Mouse (Mus musculus): ENCODE measurements at regions not wholly inside any gene's neighbourhood (a gene's known extent, or its start where the extent isn't known, plus 50 kb on each side); places are given as distances from the start of the nearest gene placed in this dataset.

DNA sequence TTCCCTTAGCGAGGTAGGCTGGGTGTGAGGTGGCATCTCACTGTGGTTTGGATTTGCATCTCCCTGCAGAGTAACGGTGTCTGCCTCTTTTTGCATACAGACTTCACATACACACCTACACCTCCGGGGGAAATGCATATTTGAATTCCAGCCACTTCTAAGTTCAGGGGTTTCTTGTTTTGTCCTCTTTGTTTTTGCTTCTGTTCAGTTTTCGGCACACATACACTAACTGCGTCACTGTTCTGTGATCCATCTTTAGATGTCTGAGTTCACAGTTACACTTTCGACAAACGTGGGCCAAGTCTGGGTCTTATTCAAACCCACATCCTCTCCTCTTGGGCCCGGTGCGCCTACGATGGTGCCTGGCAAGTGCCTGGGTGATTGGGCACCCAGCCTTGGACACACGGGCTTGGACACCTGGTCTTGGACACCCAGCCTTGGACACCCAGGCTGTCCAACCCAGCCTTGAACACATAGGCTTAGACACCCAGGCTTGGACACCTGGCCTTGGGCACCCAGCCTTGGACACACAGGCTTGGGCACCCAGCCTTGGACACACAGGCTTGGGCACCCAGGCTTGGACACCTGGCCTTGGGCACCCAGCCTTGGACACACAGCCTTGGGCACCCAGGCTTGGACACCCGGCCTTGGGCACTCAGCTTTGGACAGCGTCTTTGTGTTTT, 51.2 kb upstream of the Smndc1 start:
- TF ChIP-seq EP300 (IDR thresholded peaks at IDR 0.05; ENCODE audit: insufficient read depth, low read depth, low read length) = 0 out of 2 replicates have a peak, but pooled peaks have one; percentile 16
- TF ChIP-seq CTCF (IDR thresholded peaks at IDR 0.05; ENCODE audit: low read depth, low read length) = no peak
- TF ChIP-seq POLR2A (IDR thresholded peaks at IDR 0.05; ENCODE audit: insufficient read depth, low read length) = no peak

DNA sequence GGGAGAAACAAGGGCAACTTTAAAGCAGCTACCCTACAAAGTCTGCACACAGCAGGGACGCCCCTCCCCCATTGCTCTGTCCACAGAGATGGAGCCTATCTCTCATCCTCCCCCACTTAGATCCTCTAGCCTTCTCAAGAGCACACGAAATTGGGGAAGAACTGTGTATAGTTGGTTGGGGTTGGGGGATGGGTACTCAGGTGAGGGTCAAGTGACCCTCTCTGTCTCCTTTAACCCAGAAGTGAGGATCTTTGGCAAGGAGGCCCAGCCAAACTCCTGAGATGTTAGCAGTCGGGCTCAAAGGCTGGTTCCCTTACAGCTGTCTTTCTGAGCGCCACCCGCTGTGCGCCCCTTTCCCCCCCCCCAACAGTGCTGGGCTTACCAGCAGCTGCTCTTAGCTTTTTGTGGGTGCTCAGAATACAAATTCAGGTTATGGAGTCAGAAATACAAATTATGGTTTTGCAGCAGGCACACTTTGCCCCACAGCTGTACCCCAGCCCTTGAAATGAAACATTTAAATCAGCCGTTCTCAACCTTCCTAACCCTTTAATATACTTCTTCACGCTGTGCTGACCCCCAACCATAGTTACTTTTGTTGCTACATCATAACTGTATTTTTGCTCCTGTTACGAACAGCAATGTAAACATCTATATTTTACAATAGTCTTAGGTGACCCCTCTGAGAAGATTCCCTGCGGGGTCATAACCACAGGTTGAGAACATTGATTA, 50.1 kb upstream of the Smndc1 start:
- H3K9me3 ChIP-seq (replicated peaks; ENCODE audit: control insufficient read depth, insufficient read depth, low read length, poor library complexity, severe bottlenecking) = no peaks in the 10 kb centered on the region
- H3K36me3 ChIP-seq (ENCODE audit: control insufficient read depth, insufficient read depth, low read length, poor library complexity, severe bottlenecking) = no peaks in the 10 kb centered on the region
- H3K4me3 ChIP-seq (ENCODE audit: low read depth, low read length) = no peak overlapping the region
- H3K27me3 ChIP-seq (ENCODE audit: control insufficient read depth, insufficient read depth, low read length, poor library complexity, severe bottlenecking) = no peaks in the 10 kb centered on the region
- H3K9ac ChIP-seq (ENCODE audit: low read depth, poor library complexity, severe bottlenecking) = no peak overlapping the region
- H3K27ac ChIP-seq (ENCODE audit: insufficient read depth, low read length) = 0 out of 2 replicates have a peak overlapping the region, but pooled peaks have one; percentile 2
- no peak for TF ChIP-seq CTCF (IDR thresholded peaks at IDR 0.05; ENCODE audit: low read depth, low read length)
- TF ChIP-seq EP300 (IDR thresholded peaks at IDR 0.05; ENCODE audit: insufficient read depth, low read depth, low read length) = 0 out of 2 replicates have a peak, but pooled peaks have one; percentile 5
- peaks cover 22% of the 10 kb centered on the region for H3K4me1 ChIP-seq (ENCODE audit: control insufficient read depth, insufficient read depth, low read length)

More for the DNA sequence above, 51.2 kb upstream of the Smndc1 start:
- Histone ChIP-seq H3K4me3 (ENCODE audit: low read depth, low read length) (no peak overlapping the region), H3K9me3 (replicated peaks; ENCODE audit: control insufficient read depth, insufficient read depth, low read length, poor library complexity, severe bottlenecking) (no peaks in the 10 kb centered on the region), H3K9ac (ENCODE audit: low read depth, poor library complexity, severe bottlenecking) (no peak overlapping the region), H3K4me1 (ENCODE audit: control insufficient read depth, insufficient read depth, low read length) (peaks cover 27% of the 10 kb centered on the region), H3K36me3 (ENCODE audit: control insufficient read depth, insufficient read depth, low read length, poor library complexity, severe bottlenecking) (no peaks in the 10 kb centered on the region), H3K27ac (ENCODE audit: insufficient read depth, low read length) (peak overlapping the region; percentile 31; the same call in 1 of the 2 replicates), H3K27me3 (ENCODE audit: control insufficient read depth, insufficient read depth, low read length, poor library complexity, severe bottlenecking) (no peaks in the 10 kb centered on the region)
